ENCODE assay signal across 9 mouse cellular contexts in the genomic region with DNA sequence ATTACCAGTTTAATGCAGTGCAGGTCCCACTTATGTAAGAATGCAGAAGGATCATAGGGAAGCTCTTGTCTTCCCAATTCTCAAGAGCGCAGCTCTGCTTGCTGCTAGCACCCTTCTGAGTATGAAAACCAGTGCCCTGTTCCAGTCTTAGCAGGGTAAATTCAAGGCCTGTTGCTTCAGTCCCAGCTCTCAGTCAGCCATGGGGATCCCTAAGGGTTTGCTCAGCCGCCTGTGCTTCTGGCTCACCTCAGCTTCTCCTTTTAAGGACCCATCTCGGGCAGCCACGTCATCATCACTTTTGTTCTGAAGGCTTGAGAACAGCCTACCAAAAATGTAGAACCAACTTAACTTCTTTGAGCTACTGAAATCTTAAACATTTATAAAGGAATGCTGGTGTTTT. TPM values are rescaled to one million over a fixed set of nuclear protein-coding genes. Genes with fewer than 3 reads are reported as not detected.
DNase-seq lines count a peak whose midpoint lies in the region; ATAC-seq and TF ChIP-seq lines count a peak whose summit lies in the region.
"Had no signal": no experiment of that assay in that cellular context is flagged by ENCODE, and none has a peak within 500 bp of the region (broad histone marks: within the 10 kb centered on the region; RNA-seq: fewer than 3 reads in every experiment).

No protein-coding gene starts in this region.

- TF ChIP-seq CTCF in cortical plate, adult 2 months (IDR thresholded peaks at IDR 0.05; ENCODE audit: extremely low read depth, insufficient read depth, low read length), result no peak
- TF ChIP-seq CTCF in lung, adult 2 months (IDR thresholded peaks at IDR 0.05; ENCODE audit: insufficient read depth, low read length), result no peak
- no peak for TF ChIP-seq CTCF in stomach, postnatal 0 days (IDR thresholded peaks at IDR 0.05; ENCODE audit: low read depth)
- no peak for TF ChIP-seq CTCF in midbrain, postnatal 0 days (IDR thresholded peaks at IDR 0.05)

- H3K36me3 ChIP-seq in stomach, postnatal 0 days (ENCODE audit: control insufficient read depth, insufficient read depth, low read length), result no peaks in the 10 kb centered on the region
- no peaks in the 10 kb centered on the region for H3K36me3 ChIP-seq in midbrain, postnatal 0 days (ENCODE audit: insufficient read depth, low read length)
- H3K36me3 ChIP-seq: intestine, embryonic 15.5 days had no signal

- H3K9ac ChIP-seq in stomach, postnatal 0 days (ENCODE audit: low read length), result no peak overlapping the region
- no peak overlapping the region for H3K9ac ChIP-seq in midbrain, postnatal 0 days (replicated peaks; ENCODE audit: low read length, poor library complexity, severe bottlenecking)
- H3K9ac ChIP-seq: intestine, embryonic 15.5 days had no signal

- no peaks in the 10 kb centered on the region for H3K27me3 ChIP-seq in stomach, postnatal 0 days (ENCODE audit: control insufficient read depth, insufficient read depth, low read length)
- no peaks in the 10 kb centered on the region for H3K27me3 ChIP-seq in midbrain, postnatal 0 days (ENCODE audit: insufficient read depth, low read length)
- H3K27me3 ChIP-seq: intestine, embryonic 15.5 days had no signal

- H3K4me2 ChIP-seq in stomach, postnatal 0 days (replicated peaks; ENCODE audit: low read depth), result no peak overlapping the region
- H3K4me2 ChIP-seq in midbrain, postnatal 0 days (ENCODE audit: low read depth, low read length, poor library complexity, severe bottlenecking), result no peak overlapping the region
- H3K4me2 ChIP-seq: intestine, embryonic 15.5 days had no signal

- no peak for ATAC-seq in stomach, postnatal 0 days (ENCODE audit: low FRiP score, low TSS enrichment)
- ATAC-seq in midbrain, postnatal 0 days (ENCODE audit: low FRiP score), result no peak
- ATAC-seq: intestine, embryonic 15.5 days had no signal

- TF ChIP-seq EP300 in stomach, postnatal 0 days (optimal IDR thresholded peaks at IDR 0.05), result no peak

- peak; percentile 95 for DNase-seq in heart, adult 11 months
- DNase-seq in heart, postnatal 14 days, result no peak
- peak; percentile 32 for DNase-seq in lung, adult 2 months
- no peak for DNase-seq in stomach, postnatal 0 days (ENCODE audit: low spot score)
- no peak for DNase-seq in neural tube, embryonic 10.5 days (ENCODE audit: extremely low spot score, low spot score)
- DNase-seq in midbrain, postnatal 0 days (ENCODE audit: low spot score), result no peak
- DNase-seq in embryo, embryonic 9.5 days (ENCODE audit: extremely low spot score), result no peak

- intact Hi-C loops in heart, postnatal 14 days (cut with DNase I), result loop anchor here (5.0 kb wide), 1 partner anchor 35 kb away; no protein-coding TSS in a partner anchor

- no peak overlapping the region for H3K4me3 ChIP-seq in cortical plate, adult 2 months (ENCODE audit: insufficient read depth, low read length)
- no peak overlapping the region for H3K4me3 ChIP-seq in lung, adult 2 months (replicated peaks; ENCODE audit: extremely low read depth, low read depth, low read length)
- H3K4me3 ChIP-seq in stomach, postnatal 0 days (ENCODE audit: low read depth, low read length), result no peak overlapping the region
- H3K4me3 ChIP-seq in midbrain, postnatal 0 days (ENCODE audit: low read depth, low read length), result no peak overlapping the region
- H3K4me3 ChIP-seq: intestine, embryonic 15.5 days had no signal

- no peaks in the 10 kb centered on the region for H3K9me3 ChIP-seq in stomach, postnatal 0 days (ENCODE audit: control insufficient read depth, low read length)
- H3K9me3 ChIP-seq in midbrain, postnatal 0 days (ENCODE audit: low read length), result no peaks in the 10 kb centered on the region
- H3K9me3 ChIP-seq: intestine, embryonic 15.5 days had no signal

- 54% methylated on average over 4 of the region's 4 CpGs for WGBS in lung, adult 2 months
- 65% methylated on average over 4 of the region's 4 CpGs for WGBS in stomach, postnatal 0 days
- 85% methylated on average over 4 of the region's 4 CpGs for WGBS in midbrain, postnatal 0 days

- peak overlapping the region; percentile 32 for H3K27ac ChIP-seq in cortical plate, adult 2 months (ENCODE audit: insufficient read depth, low read length)
- H3K27ac ChIP-seq in stomach, postnatal 0 days (replicated peaks), result peak overlapping the region; percentile 50
- H3K27ac ChIP-seq in midbrain, postnatal 0 days (ENCODE audit: low read depth, low read length), result no peak overlapping the region
- H3K27ac ChIP-seq: intestine, embryonic 15.5 days had no signal

- peaks cover 16% of the 10 kb centered on the region for H3K4me1 ChIP-seq in cortical plate, adult 2 months (ENCODE audit: control insufficient read depth, insufficient read depth, low read length)
- H3K4me1 ChIP-seq in lung, adult 2 months (ENCODE audit: control insufficient read depth, insufficient read depth, low read length), result peaks cover 13% of the 10 kb centered on the region
- no peaks in the 10 kb centered on the region for H3K4me1 ChIP-seq in stomach, postnatal 0 days (replicated peaks; ENCODE audit: control insufficient read depth, insufficient read depth)
- peaks cover 4% of the 10 kb centered on the region; the same call in 1 of the 2 replicates for H3K4me1 ChIP-seq in midbrain, postnatal 0 days (ENCODE audit: insufficient read depth, low read length)

- no peak for TF ChIP-seq POLR2A in cortical plate, adult 2 months (IDR thresholded peaks at IDR 0.05; ENCODE audit: extremely low read depth, insufficient read depth, low read length)
- TF ChIP-seq POLR2A in lung, adult 2 months (IDR thresholded peaks at IDR 0.05; ENCODE audit: borderline replicate concordance, extremely low read depth, low read depth, low read length), result no peak

RNA-seq across cellular contexts. Expression of a gene that starts 25.9 kb away (rescaled TPM):
- total RNA-seq in heart, postnatal 14 days (2021), result 10 to 100 TPM; 62.6 to 72.6 TPM
- polyA plus RNA-seq in cortical plate, adult 2 months (2012; rRNA removed), result 165 and 166 TPM in 2 replicates
- polyA plus RNA-seq in lung, adult 2 months (2012; rRNA removed), result 103 and 116 TPM in 2 replicates
- 14.8 and 19.2 TPM in 2 replicates for polyA plus RNA-seq in stomach, postnatal 0 days (2015; fragmentation: Nextera tagmentation; extraction: Ambion mirVana)
- 229 and 234 TPM in 2 replicates for total RNA-seq in midbrain, postnatal 0 days (2014; rRNA removed)
- polyA plus RNA-seq in midbrain, postnatal 0 days (2015; fragmentation: Nextera tagmentation; extraction: Ambion mirVana), result 87.8 and 96.5 TPM in 2 replicates

RNA-seq across cellular contexts. Expression of a gene that starts 39.9 kb away (rescaled TPM):
- 10 to 100 TPM in 1 of 2 experiments, 1 to 10 TPM in 1; 7.8 to 10.3 TPM for total RNA-seq in heart, postnatal 14 days (2021)
- 14.6 and 15.2 TPM in 2 replicates for polyA plus RNA-seq in cortical plate, adult 2 months (2012; rRNA removed)
- polyA plus RNA-seq in lung, adult 2 months (2012; rRNA removed), result 6.7 and 8.9 TPM in 2 replicates
- polyA plus RNA-seq in stomach, postnatal 0 days (2015; fragmentation: Nextera tagmentation; extraction: Ambion mirVana), result 2.0 and 2.2 TPM in 2 replicates
- total RNA-seq in midbrain, postnatal 0 days (2014; rRNA removed), result 11.6 and 17.1 TPM in 2 replicates
- 5.6 and 6.6 TPM in 2 replicates for polyA plus RNA-seq in midbrain, postnatal 0 days (2015; fragmentation: Nextera tagmentation; extraction: Ambion mirVana)

Comparison
In these comparisons a context has a peak if more than half of its experiments do, and no peak if none do; other contexts are left out.
1. DNase-seq: peak in heart, adult 11 months (single experiment) and lung, adult 2 months (single experiment); none in heart, postnatal 14 days (0 of 2), stomach, postnatal 0 days (single experiment), neural tube, embryonic 10.5 days (single experiment), midbrain, postnatal 0 days (single experiment) and embryo, embryonic 9.5 days (single experiment).